Mouse (Mus musculus): ENCODE results near the gene Rfx2.

GRCm38 (mm10) chr17:56756703-56757399 lies 74.0 kb downstream of the Rfx2 start:
- TF ChIP-seq FLI1 (IDR thresholded peaks at IDR 0.05; ENCODE audit: low read length) = no peak
- TF ChIP-seq GATA1 (IDR thresholded peaks at IDR 0.05; ENCODE audit: borderline replicate concordance, low read length) = no peak
